Mouse (Mus musculus): ENCODE data around the gene Hmgn3.
"Not testable (repeated sequence)": the region's sequence is repeated elsewhere in the genome, so short reads cannot be mapped to it uniquely, and the experiment has no call there.

The Hmgn3 gene

DNA sequence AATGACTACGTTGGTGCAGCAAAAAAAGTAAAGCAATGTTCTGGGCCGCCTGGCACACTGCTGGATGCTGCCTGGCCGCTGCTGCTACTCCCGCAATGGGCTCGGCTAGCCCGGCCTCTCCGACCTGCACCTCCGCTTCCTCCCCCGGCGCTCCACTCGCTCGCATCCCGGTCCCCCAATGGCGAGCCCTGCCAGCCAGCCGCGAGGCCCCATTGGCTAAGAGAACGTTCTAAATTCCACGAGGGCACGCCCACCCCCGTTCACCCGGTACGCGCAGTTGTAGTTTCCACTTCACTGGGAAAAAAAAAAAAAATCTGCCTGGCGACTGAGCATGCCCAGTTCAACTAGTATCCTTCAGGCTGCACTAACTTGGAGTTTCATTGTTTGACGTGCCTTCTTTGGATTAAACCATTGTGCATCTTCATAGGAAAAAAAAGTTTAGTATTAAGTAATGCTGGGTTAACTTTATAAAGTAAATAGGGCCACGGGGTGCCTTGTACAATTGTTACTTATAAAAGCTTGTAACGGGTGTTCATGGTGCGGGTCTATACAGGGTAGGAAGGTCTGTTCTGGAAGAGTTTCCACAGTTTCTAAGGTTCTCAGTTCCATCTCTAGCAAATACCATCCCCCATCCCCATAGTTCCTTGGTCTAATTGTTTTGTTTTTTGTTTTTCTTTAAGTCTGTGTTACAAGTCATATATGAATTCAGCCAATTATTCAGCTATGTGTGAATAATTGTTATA is at the start of gene Hmgn3:
Gene Hmgn3 (minus strand): TSS at position 240 of the 743 bp plus-strand sequence.
- DNase-seq (ENCODE audit: low spot score) = peak; percentile 95

DNA sequence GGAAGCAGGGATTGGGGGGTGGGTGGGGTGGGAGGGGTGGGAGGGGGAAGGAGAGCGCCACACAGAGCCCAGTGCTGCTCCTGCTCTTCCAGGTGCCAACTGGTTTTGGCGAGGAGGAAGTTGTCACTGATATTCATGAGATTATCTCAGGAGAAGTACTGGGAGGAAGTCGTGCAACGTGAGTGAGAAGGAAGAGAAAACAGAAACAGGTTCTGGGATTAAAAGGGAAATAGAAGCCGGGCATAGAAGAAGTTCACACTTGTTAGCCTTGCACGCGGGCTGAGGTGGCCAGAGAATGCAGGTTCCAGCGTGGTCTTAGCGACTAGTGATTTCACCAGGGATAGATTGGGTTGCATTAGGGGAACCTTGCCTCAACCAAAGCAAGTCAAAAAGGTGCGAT is 49.3 kb upstream of the Hmgn3 start:
- DNase-seq (ENCODE audit: low spot score) = no peak

DNA sequence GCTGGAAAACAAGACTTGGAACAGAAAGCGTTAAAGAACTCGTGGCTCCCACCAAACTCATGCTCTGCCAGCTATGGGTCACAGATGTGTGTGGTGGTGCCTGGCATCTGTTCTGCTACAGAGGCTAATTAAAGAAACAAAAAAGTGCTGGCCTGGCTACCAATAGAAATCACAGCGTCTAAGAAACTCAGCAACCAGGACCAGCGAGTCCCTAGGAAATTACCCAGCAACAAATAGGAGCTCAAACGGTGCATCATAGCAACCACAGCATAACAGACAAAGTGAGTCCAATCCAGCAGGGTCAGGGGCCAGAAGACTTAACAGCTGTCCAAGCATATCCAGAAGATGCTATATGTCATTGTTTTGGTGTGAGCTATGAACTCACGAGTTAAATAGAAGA is 48.5 kb upstream of the Hmgn3 start:
- peak; percentile 28 for DNase-seq (ENCODE audit: low spot score)

DNA sequence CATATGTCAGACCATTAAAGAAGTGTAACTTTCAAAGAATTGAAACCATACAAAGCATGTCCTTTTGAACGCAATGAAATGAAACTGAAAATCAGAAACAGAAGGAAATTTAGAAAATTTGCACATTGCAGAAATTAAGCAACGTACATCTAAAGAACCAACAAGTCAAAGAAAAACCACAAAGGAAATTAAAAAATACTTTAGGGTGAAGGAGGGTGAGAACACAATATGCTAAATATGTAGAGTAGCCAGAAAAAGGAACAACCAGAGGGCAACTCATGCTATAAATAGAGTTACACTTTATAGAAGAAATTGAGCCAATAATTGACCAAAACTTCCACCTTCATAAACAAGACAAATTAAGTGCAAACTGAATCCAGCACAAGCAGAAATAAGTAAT is 41.3 kb upstream of the Hmgn3 start:
- DNase-seq (ENCODE audit: low spot score) = no peak

DNA sequence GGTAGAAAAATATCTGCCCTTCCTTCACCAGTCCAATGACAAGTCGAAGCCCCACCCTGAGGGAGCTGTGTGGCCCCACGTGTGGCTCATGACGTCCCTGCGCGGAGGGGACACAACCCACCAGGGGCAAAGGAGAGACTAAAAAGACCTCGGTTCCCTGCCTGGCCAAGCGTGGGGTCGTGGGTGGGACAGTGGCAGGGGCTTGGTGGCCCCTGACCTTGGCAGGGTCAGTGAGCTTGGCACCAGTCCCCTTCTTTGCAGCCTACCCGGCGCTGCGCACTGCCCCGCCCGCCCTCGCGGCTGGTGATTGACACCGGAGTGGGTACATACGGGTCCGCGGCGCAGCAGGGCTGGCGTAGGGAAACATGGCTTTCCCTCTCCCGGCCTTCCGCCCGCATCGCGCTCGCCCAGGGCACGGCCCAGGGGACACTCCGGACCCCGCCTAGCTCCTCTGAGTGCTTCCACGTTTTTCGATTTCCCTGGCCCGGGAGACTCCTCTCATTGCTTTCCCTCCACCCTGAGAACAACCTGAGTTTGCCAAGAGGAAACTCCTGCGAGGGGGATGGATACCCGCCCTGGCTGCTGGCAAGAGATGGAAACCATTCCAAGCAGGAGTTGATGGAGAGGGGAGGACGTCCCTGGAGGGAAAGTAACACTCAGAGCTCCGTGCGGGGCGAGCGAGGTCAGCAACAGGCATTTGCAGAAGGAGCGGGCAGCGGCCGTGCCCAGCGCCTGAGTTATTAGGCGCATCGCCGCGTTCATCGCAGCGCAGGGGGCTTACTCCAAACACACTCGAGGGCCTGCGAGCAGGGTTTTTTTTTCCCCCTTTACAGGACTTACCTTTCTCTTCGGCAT is 667 bp downstream of the Hmgn3 start:
- DNase-seq (ENCODE audit: low spot score) = peak; percentile 76

DNA sequence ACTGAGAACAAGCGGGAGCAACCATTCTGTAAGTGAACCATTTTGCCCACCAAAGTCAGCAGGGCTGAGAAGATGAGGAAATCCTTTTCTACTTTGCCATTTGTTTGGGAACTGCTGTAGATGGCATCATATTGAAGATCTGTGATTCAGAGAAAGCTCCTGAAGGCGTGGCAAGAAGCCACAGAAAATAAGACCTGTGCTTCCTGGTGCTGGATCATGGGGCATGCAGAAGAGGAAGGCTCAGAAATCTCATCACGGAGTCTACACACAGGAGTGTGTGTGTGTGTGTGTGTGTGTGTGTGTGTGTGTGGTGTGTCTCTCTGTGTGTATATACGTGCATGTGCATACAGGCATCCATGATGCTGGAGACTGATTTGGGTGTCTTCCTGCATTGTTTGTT is 16.7 kb downstream of the Hmgn3 start:
- DNase-seq (ENCODE audit: low spot score) = no peak

DNA sequence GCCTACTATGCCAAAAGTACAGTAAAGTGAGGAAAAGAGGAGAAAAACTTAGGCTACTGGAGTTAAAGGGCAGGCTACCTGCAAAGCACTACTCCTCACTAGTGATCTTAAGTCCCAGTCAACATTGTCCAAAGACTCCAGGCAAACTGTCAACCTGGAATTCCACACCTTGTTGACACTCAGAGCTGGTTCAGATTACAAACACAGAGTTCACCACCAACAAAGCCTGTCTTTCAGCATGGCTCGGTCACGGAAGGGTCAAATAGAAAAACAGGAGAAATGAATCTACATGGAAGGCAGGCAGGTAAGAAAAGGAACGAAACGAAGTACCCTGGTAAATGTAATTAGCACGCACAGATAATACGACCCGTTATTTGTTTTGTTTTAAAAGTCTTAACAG is 18.6 kb downstream of the Hmgn3 start:
- no peak for DNase-seq (ENCODE audit: low spot score)

DNA sequence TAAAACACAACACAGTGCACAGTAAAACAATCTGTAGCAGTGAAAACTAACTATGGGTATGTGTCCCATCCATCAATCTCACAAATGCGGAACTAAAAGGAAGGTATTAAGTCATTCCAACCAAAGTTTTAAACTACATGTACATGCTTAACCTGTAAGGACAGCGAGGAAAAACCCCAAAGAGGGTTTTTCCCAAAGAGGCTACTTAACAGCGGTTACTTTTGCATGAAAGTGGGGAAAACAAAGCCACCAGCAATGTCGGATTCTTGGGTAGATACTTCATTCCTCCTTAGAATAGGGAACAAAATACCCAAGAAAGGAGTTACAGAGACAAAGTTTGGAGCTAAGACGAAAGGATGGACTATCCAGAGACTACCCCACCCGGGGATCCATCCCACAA is 20.0 kb downstream of the Hmgn3 start:
- not testable (repeated sequence) for DNase-seq (ENCODE audit: low spot score)

DNA sequence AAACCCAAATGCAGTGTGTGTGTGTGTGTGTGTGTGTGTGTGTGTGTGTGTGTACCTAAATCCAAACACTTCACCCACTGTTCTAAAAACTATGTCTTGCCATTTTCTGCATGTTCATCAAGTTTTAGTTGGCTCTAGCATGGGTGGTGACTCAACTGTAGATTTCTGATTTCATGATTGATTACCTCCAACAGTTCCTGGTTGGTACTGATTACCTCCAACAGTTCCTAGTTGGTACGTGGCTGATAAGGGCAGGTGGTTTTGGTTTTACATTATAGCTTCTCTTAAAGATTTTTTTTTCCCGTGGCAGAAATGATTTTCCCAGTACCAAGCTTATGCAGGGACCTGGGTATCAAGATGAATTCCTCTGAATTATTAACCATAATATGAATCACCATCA is 27.3 kb downstream of the Hmgn3 start:
- DNase-seq (ENCODE audit: low spot score) = no peak

DNA sequence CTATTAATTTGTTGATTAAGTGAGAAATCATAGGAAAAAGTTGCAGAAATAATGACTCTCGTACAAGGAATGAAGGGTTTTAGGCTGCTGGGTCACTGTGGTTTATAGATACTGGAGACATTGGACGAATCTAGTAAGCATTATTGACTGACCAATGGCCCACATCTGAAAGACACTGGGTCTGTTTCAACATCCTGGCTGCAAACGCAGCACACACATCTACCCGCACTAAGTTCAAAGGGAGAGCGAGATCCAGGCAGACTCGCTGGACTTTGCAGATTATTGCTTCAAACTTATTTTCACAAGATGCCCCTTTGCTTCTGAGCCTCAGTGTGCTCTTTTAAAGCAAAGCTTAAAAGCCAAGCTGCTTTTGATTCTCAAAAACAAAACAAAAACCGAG is 29.0 kb downstream of the Hmgn3 start:
- no peak for DNase-seq (ENCODE audit: low spot score)

DNA sequence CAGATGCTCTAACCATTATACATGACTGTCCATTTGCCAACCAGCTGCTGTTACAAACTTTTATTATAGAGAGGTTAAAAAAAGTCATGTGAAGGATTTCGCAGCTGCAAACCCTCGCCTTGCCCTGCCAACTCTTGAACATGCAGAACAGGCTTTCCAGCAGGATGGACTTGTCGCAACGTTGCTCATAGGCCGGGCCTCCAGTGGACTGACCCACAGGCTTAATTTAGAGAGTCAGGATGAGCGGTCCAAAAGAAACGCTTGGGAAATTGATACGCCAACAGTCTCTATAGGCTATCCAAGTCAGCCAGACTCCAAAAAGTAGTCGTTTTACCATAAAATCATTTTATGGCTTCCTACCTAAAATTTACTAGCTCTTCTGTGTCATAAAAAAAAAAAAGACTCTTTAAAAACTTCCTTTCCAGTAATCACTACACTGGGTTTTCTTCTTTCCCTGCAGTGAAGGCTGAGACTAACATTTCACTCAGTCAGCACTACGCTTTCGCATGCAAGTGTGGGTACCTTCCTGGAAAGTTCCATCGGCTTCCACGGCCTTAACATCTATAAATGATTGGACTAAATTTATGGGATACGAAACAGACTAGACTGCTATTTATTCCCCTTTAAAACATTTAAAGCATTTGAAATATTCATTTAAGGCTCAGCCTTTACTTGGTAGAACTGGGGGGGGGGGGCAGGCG is 29.6 kb downstream of the Hmgn3 start:
- DNase-seq (ENCODE audit: low spot score) = no peak

DNA sequence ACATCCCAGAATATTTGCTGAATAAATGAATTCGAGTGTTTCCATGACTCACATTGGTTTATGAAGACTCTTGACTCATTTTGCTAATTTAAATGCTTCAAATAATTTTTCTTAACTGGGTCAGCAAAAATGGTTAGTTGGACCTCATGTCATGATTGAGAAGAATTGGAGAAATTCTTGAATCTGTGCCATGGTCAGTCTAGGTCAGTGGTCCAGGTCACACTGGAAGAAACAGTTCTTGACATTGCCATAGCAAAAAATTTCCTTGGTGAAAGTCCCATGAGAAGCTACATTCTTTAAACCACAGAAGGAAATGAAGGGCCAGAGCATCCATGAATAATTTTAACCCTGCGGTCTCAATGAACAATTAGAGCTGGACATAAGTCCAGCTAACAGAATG is 30.8 kb downstream of the Hmgn3 start:
- no peak for DNase-seq (ENCODE audit: low spot score)

DNA sequence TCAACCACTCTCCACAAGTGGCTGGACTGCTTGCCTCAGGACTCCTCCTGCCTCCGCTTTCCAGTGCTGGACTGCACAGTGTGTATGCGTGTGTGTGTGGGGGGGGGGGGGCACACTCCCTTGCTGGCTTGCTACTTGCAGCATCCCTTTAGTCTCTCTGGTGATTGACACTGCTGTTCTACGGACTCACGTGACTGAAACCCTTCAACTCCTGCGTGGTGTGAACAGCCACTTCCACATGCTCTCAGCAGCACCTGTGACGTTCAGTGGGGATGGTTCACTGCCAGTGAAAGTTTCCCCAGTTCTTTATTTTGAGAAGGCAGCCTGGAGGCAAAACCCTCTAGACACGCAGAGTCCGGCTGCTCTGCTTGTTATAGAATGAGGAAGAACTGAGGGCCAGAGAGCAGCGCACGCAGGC is 32.7 kb downstream of the Hmgn3 start:
- no peak for DNase-seq (ENCODE audit: low spot score)

DNA sequence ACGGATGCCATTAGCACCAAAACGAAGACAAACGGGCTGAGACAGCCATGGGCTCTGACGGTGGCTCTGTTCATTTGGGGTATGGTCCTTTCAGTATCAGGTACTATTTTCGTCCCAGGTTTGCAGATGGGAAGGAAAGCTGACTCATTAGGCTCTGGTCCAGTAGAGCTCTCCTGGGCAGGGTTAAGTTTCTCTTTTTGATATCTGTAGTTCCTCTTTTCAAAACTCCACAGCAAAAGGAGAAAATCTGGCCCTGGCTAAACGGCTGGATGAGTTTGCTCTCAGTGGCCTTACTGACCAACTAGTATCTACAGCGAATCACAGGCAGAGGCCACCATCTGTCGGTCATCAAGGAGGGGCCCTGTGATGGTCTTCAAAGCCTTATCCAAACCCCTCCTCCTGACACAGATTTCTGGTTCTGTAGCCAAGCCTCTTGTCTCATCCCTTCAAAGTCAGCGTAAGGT is 34.1 kb downstream of the Hmgn3 start:
- no peak for DNase-seq (ENCODE audit: low spot score)

DNA sequence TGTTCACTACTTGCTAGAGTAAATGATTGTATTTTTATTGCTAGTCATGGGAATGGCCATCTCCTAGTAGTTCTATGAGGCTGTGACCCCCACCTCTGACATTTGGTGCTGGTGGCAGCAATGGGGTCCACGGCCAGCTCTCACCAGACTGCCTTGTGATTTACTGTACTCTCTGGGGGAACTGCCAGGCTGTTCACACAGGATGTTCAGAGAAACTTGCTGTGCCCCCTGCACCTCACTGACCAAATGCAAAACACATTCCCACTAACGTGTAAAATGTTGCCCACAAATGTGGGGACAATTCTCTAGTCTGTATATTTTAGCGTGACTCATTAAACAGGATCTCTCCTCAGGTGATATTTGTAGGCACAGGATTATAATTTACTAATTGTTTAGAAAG is 34.7 kb downstream of the Hmgn3 start:
- no peak for DNase-seq (ENCODE audit: low spot score)

DNA sequence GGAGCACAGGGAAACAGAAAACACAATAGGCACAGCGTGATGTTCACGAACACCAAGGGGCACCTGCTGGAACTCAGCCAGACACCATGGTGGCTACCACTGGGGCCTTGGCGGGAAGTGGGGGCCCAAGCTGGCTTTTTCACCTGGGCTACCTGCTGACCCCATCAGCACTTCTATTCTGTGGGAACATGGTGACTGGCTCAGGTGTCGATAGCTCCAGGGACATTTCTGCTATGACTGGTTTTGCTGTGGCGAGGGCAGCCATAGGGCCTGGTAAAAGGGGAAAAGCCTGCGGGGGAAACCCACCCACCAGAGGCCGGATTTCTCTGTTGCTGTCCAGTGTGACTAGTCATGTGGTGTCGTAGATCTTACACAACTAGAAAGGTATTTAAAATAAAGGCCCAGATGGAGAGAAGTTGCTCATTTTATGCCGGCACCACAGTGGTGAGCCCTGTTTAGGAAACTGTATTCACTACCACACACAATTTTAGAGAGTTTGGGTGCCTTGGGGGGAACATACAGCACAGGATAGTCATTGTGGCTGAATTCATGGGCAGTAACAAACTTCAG is 35.3 kb downstream of the Hmgn3 start:
- DNase-seq (ENCODE audit: low spot score) = no peak

DNA sequence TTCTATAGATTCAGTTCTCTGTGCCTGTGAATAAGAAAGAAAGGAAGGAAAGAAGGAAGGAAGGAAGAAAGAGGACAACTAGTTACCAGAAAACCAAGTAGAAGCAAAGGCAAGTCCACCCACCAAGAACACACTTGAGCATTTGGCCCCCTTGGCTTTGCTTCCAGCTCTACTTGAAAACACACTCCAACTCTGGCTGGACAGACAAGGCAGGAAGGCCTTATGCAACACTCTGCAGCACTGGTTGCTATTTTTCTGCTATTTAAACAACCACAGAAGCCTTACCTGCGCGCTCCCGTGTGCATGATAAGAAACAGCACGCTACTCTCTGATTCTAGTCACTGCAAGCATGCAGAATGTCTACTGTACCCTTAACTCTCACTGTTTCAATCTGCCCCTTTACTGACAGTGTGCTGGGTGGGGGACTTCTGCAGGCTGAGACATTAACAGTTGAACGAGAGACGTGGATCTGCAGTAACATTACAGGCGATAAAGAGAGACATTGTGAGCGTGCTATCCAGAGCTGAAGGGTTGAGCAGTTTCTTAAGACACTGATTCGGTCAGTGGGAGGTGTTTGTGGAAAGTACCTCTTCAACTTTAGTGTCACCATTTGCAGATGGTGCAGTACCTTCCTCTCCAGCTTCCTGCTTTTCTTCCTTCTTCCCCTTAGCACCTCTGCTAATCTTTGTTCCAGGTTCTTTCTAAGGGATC is 35.9 kb downstream of the Hmgn3 start:
- DNase-seq (ENCODE audit: low spot score) = no peak

DNA sequence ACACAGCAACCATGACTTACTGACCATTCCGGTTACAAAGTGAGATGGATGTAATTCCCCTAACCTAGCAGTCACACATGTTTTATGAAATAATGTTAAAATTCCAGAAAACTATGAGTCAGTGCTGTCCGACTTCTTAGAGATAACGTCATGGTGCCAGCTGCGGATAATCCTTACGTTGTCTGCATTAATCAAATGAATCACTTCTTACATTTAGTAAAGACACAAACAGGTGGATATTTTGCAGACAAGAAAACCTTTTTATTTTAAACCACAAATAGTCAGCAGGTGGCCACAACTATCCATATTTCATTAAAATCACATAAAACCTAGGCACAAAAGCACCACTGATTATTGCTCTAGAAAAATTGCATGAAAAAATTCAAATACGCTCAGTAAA is 36.8 kb downstream of the Hmgn3 start:
- no peak for DNase-seq (ENCODE audit: low spot score)

DNA sequence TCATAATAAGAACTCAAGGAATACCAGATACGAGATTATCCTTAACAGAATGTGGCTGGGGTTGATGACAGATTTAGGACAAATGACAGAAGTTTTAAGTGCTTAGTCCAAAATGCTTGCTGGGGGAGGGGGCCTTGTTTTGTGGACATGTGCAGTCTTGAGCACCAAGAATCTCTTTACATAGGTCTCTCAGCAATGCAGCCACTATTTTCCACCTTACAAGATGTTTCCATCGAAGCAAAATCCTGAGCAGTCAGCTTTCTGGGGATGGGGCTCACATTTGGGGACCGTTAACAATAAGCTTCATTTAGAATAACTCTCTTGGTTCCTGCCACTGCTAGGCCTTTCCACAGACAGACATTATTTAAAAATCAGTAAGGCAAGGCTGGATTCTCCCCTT is 37.7 kb downstream of the Hmgn3 start:
- DNase-seq (ENCODE audit: low spot score) = peak; percentile 7

DNA sequence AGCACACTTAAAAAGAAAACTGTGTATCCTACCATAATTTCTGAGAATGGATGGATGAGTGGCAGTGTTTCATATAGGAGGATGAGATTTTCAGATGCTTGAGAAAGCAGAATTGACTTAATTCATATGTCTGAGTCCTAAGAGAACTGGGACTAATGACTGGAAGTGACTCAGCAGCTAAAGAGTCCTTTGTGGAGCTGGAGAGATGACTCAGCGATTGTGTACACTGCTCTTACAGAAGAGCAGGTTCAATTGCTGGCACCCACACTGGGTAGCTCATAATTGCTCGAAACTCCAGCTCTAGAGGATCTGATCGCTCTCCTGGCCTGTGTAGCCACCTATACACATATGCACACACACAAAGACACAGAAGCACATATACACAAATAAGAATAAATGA is 42.7 kb downstream of the Hmgn3 start:
- DNase-seq (ENCODE audit: low spot score) = no peak

DNA sequence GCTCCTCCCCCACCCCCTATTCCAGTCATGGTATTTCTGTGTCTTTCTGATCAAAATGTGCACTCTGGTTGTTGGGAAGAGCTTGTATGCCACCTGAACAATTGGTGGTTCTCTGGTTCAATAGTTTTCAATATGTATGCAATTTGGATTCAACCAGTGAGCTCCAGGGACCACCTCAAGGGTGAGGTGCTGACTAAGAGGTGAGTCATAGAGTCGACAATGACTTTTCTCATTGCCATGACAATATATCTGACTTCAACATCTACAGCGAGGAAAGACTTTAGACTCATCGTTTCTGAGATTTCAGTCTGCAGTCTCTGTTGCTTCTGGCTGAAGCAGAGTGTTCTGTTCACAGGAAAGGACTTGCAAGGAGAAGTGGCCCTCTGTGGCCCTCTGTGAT is 44.8 kb downstream of the Hmgn3 start:
- no peak for DNase-seq (ENCODE audit: low spot score)

DNA sequence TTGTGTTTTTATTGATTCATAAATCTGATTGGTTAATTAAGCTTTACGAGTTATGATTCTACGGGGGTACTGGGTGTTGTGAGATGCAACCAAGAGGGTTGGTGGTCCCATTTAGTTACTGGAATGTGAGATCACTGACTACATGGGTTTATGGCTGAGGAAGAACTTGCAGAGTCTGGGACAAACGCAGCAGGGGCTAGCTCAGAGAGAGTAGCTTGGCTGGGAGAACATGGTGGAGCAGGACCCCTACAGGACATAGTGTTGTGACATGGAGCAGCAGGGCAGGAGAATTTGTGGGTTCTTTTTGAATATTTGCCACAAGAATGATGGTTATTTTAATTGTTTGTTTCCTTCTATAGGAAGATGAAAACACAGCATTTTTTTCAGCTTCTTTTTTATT is 45.7 kb downstream of the Hmgn3 start:
- no peak for DNase-seq (ENCODE audit: low spot score)
